Mouse (Mus musculus) lung, adult 2 months (tissue): ENCODE results near the gene St8sia6.

Source experiments
- CTCF ChIP-seq: fragments of 200-500 bp; IDR thresholded peaks from 2 replicates; pipeline ENCODE4 v1.5.1; 2011; ENCODE audit warnings: mild to moderate bottlenecking, low read length, control low read depth; ENCODE audit not compliant: insufficient read depth
- POLR2A ChIP-seq: fragments of 200-500 bp; IDR thresholded peaks from 2 replicates; pipeline ENCODE4 v1.6.1; 2011; ENCODE audit warnings: low read depth, mild to moderate bottlenecking, control low read depth, low read length, borderline replicate concordance; ENCODE audit errors: extremely low read depth

DNA sequence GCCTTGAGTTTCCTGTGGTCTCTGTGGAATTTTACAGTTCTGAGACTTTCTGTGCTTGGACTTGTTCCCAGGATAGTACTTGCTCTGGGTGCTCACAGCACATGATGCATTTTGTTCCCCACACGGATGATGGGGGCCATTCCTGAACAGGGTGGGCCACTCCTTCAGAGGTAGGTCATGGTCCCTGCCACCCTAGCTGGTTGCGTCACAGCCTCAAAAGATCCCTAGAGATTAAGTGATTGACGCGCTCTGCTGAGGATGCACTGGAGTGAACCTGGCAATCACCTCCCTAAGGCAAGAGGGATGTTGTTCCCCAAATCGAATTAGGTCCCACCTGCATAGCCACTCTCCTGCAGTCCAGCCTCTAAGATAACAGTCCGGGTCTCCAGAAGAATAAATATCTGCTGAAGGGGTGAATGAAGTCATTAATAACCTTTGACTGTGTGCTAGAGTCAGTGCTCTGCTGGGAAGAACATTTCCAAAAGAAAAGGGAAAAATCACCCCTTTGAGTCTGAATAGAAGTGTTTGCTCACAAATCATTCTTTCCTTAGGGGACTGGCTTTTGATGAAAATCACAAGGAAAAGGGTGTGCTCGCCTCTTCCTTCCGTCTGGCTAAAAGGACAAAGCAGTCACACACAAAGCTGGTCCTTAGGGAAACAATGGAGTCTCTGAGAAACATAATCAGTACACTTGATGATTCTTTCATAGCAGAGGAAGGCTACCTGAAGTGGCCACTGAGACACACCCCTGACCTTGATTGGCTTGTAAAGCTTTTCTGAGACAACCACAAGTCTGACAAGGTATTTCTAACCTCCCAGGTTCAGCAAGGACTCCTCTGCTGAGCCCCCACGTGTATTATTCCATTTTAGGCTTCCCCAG is 26.1 kb downstream of the St8sia6 start:
- TF ChIP-seq POLR2A, result no peak
- no peak for TF ChIP-seq CTCF
